Mouse (Mus musculus): ENCODE data around the gene Akap17b.

The Akap17b gene

GRCm38 (mm10) chrX:36587304-36588209, 57.6 kb downstream of the Akap17b start:
- in situ Hi-C loops (cut with MboI; ENCODE audit: low sequenced_read_pairs) = no loop called here

GRCm38 (mm10) chrX:36586629-36587303, 58.4 kb downstream of the Akap17b start:
- in situ Hi-C loops (cut with MboI; ENCODE audit: low sequenced_read_pairs) = no loop called here

- in situ Hi-C loops (cut with MboI; ENCODE audit: low sequenced_read_pairs) = no loop called here
Observed at GRCm38 (mm10) chrX:36562079-36562478, 83.1 kb downstream of the Akap17b start.

GRCm38 (mm10) chrX:36561650-36562049, 83.5 kb downstream of the Akap17b start:
- in situ Hi-C loops (cut with MboI; ENCODE audit: low sequenced_read_pairs) = no loop called here

GRCm38 (mm10) chrX:36560170-36560569, 85.0 kb downstream of the Akap17b start:
- in situ Hi-C loops (cut with MboI; ENCODE audit: low sequenced_read_pairs) = no loop called here

Data from CH12F3 (cell line).